Mouse (Mus musculus) activated CD4-positive, CD25-positive, alpha-beta regulatory T cell, adult 4 months (primary cell): ENCODE measurements around the gene Sfrp5. TPM values are rescaled to one million over a fixed set of nuclear protein-coding genes. Genes with fewer than 3 reads are reported as not detected.

ENCODE experiments used
- polyA plus RNA-seq, 2 experiments: library from polyadenylated mRNA; unstranded; fragments of 100-300 nt; shearing (Covaris generic); gene quantifications; one replicate each; pipeline ENCODE4 v1.2.1; 2017

The Sfrp5 gene
- polyA plus RNA-seq, 2 experiments from 2014 or later = not detected

Other genes starting within 250 kb of the Sfrp5 start
- gene Mms19, start 221.1 kb downstream of the Sfrp5 start, polyA plus RNA-seq = 10 to 100 TPM; 63.7 to 75.3 TPM
- gene Ubtd1, start 220.5 kb downstream of the Sfrp5 start, polyA plus RNA-seq = 1 to 10 TPM; 2.6 to 4.0 TPM
- gene Ankrd2, start 166.3 kb downstream of the Sfrp5 start, polyA plus RNA-seq = not detected
- not detected for gene Hoga1, start 156.6 kb downstream of the Sfrp5 start, polyA plus RNA-seq
- not detected for gene 4933411K16Rik, start 150.0 kb downstream of the Sfrp5 start, polyA plus RNA-seq
- gene Morn4, start 115.9 kb downstream of the Sfrp5 start, polyA plus RNA-seq = not detected
- gene Pi4k2a, start 111.8 kb downstream of the Sfrp5 start, polyA plus RNA-seq = 10 to 100 TPM in 1 of 2 experiments, 1 to 10 TPM in 1; 8.1 to 12.4 TPM
- 1 to 10 TPM; 9.2 to 9.7 TPM for gene Avpi1, start 73.2 kb downstream of the Sfrp5 start, polyA plus RNA-seq
- 1 to 10 TPM; 5.7 to 6.5 TPM for gene Marveld1, start 54.9 kb downstream of the Sfrp5 start, polyA plus RNA-seq
- 10 to 100 TPM; 13.9 to 15.2 TPM for gene Zfyve27, start 38.3 kb downstream of the Sfrp5 start, polyA plus RNA-seq
- gene Golga7b, start 45.3 kb upstream of the Sfrp5 start, polyA plus RNA-seq = not detected
- not detected for gene Crtac1, start 229.5 kb upstream of the Sfrp5 start, polyA plus RNA-seq